Mouse (Mus musculus) cerebral cortex, adult 2 months (tissue): ENCODE measurements around the gene Dusp27.

Experiments
- WGBS: fragments of 180-500 bp; shearing (Covaris S2); methylation state at CpG from one replicate; pipeline ENCODE4 v1.1.7; 2018; 5-methylcytosine and 5-hydroxymethylcytosine counted together

The Dusp27 gene

DNA sequence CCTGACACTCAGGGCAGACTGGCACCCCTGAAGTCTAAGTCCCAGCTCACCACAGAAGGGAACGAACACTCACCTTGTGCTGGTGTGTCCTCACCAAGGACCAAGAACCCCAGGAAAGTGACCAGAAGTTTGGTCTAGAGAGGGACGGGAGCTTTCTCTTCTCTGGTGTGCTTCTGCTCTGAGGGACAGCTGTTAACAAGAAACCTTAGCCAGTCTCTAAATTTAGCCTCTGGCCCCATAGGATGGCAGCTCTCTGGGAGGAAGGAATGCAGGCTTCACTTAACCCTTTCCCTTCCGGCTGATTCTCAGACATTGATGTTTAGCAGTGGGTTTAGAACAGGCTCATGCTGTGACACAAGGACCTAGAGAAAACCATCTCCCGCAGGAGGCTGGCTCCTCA lies at the start of gene Dusp27:
Dusp27 (minus strand) TSS at position 204 of the 400 bp plus-strand sequence.
- WGBS = 56% methylated on average over 4 of the region's 4 CpGs

GRCm38 (mm10) chr1:166173621-166174020 lies 45.9 kb upstream of the Dusp27 start:
- WGBS = 89% methylated on average over 9 of the region's 9 CpGs

GRCm38 (mm10) chr1:166172992-166173391 lies 45.3 kb upstream of the Dusp27 start:
- 74% methylated on average over 3 of the region's 3 CpGs for WGBS

DNA sequence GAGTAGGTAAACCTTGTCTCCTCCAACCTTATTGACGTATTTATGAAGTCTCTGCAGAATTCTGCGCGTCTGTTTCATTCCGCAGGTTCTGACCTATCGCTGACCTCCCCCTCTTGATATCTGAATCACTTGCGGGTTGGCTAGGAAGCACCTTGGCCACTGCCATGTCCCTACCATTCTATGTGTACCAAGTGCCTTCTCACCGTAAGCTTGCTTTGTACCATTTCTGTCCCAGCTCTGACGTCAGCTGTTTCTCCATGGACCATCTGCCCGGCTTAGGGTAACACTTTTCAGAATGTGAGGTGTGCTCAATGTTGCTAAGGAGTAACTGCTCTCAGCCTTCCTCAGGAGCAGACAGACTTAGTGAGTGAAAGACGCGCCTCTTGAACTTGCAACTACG lies 43.1 kb upstream of the Dusp27 start:
- WGBS = 85% methylated on average over 12 of the region's 12 CpGs

DNA sequence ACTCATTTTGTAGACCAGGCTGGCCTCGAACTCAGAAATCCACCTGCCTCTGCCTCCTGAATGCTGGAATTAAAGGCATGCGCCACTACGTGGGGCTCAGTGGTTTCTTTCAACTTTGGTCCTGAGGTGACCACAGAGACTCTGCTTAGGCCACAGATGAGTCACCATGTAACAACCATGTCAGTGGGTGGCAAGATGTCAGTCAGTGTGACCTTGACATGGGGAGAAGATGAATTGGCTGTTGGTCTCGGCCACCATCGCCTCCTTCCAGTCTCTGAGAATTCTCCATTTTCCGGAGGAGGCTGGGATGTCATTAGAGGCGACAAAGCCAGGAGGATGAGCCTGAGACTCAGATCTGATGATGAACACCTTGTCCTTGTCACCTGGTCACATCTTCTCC lies 42.0 kb upstream of the Dusp27 start:
- 91% methylated on average over 7 of the region's 7 CpGs for WGBS

- 94% methylated on average over 7 of the region's 7 CpGs for WGBS
Measured at GRCm38 (mm10) chr1:166168017-166168416, 40.3 kb upstream of the Dusp27 start.

DNA sequence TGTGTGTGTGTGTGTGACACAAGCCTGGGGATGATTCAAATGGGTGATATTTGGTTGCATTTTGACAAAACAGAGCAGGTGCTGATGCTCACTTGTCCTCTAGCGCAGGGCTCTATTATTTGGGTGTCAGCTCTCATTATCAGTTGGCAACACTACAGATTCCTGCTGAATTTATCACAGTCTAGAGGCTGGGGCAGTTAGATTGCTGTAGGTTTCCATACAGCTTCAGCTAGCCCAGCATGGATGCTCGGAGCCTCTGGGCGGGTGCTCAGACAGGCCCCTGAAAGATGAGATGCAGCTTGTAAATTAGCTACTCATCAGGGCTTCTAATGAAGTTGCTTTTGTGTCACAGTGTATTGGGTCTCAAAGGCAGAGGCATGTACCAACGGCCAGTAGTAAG lies 39.7 kb upstream of the Dusp27 start:
- WGBS = 77% methylated on average over 4 of the region's 4 CpGs

- WGBS = 95% methylated on average over 9 of the region's 9 CpGs
Measured at GRCm38 (mm10) chr1:166165159-166165558, 37.4 kb upstream of the Dusp27 start.

DNA sequence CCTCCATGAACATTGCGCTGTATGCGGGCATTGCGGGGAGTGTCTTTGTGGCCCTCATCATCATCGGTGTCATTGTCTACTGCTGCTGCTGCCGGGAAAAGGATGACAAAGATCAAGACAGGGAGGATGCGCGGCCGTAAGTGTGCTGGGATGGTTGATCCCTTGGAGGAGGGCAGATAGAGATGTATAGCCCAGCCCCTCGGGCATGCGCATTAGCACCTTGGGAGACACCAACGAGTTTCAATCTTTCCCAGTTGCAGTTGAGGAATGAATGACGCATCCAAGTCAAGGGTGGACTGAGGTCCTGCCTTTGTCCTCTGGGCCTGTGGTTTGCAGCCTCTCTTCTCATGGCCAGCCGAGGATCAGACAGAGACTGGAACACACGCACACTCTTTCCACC lies 36.9 kb upstream of the Dusp27 start:
- 95% methylated on average over 14 of the region's 14 CpGs for WGBS

DNA sequence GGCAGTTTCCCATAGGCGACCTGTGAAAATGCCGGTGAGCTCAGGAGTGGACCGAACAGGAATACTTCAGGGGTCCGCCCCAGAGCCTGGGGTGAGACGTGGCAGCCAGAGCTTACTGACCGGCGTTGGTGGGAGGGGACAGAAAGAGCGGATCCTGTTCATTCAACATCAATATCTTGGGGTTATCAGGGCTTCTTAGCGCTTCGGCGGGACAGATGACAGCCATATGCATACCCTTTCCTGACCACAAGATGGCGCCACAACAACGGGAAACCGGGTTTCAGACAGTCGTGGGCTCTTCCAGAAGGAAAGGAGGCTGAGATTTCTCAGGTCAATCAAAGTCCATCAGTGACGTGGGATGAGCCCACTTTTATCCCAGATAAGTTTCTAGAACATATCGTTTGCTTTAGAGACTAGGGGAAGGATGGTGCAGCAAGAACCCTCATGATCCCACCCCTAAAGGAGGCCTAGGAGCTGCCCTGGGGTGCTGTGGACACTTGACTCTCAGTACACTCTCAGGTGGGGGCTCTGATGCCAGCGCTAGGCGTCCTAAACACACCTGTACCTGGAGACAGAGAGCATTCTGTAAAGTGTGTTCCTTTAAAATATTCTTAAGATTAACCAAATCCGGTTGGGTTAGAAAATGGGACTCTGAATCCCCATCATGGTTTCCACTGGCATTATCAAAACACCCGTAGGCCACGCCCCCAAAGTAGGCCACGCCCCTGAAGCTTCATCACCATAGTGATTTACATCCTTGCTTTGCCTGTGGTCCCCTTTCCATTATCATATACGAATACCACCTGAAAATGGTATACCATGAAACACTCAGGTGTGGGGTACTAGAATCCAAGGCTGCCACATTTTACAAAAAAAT lies 33.1 kb upstream of the Dusp27 start:
- 18% methylated on average over 24 of the region's 24 CpGs for WGBS

- WGBS = 45% methylated on average over 5 of the region's 5 CpGs
Measured at GRCm38 (mm10) chr1:166160111-166160510, 32.4 kb upstream of the Dusp27 start.

GRCm38 (mm10) chr1:166158664-166159063 lies 30.9 kb upstream of the Dusp27 start:
- WGBS = 64% methylated on average over 9 of the region's 9 CpGs

GRCm38 (mm10) chr1:166157712-166158111 lies 30.0 kb upstream of the Dusp27 start:
- 78% methylated on average over 12 of the region's 12 CpGs for WGBS

GRCm38 (mm10) chr1:166155113-166155494 lies 27.4 kb upstream of the Dusp27 start:
- 70% methylated on average over 10 of the region's 10 CpGs for WGBS

GRCm38 (mm10) chr1:166154162-166155112 lies 26.7 kb upstream of the Dusp27 start:
- WGBS = 20% methylated on average over 29 of the region's 29 CpGs

DNA sequence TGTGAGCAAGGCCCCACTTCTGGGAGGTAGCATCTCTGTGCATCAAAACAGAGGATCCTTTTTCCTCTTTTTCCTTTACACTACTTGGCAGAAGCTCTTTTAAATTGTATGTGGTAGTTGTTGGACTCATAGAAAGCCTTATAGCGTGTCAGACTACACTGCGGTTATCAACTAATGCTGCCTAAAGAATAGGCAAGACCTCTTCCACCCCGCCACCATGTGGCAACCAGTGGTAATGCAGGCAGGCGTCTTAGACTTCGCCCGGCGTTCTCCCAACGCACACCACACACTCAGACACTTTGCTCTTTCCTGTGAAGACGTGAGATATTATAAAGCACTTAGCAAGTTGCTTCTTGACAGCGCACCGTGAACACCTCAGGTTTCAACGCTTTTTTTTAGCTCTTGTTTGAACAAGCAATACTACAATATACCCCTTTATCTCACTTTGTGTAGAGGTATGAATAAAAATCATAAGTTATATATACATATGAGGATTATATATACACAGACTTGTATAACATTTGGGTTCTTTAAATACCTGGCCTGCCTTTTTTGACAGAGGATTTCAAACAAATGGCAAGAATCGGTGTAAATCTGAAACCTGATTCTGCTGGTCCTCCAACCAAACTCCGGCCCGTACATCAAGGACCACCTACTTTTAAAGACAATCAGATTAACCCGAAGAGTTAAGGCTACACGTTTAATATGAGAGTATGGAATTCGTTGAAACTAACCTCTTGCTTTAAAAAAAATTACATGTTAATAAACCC lies 25.8 kb upstream of the Dusp27 start:
- WGBS = 9% methylated on average over 18 of the region's 18 CpGs

GRCm38 (mm10) chr1:166152034-166152433 lies 24.3 kb upstream of the Dusp27 start:
- 85% methylated on average over 10 of the region's 10 CpGs for WGBS

DNA sequence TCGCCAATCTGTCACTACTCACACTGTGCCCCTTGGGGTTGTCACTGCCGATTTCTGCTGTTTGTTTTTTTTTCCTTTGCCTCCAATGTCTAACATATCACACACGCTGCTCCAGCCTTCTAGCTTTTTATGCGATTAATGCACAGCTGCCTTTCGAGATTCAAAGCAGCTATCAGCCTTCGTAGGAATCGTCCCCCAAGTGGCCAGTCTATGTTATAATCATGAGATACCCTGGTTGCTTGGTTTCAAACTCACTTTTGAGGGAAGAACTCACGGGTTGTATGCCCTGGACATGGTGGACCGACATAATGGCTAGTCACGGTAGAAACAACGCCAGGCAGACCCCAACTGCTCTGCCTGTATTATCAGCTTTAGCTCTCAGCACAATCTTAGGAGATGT lies 23.6 kb upstream of the Dusp27 start:
- 57% methylated on average over 11 of the region's 11 CpGs for WGBS

DNA sequence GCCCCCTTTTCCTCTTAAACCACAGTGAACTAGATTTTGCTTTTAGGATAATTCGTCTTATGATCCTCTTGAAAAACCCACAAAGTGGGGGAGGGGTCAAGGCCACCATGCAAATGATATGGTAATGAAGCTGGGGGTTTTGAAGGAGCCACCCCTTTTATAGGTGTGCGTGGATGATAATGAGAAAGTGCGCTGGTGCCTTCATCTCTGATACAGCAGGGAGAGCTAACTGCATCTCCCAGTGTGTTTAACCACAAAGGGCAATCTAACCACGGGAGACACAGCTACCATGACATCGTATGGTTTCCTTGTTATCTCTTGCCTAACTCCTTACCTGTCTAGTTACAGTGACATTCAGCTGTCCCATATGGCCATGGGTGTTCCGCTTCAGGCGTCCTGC lies 22.3 kb upstream of the Dusp27 start:
- 89% methylated on average over 7 of the region's 7 CpGs for WGBS

- 82% methylated on average over 4 of the region's 4 CpGs for WGBS
Measured at GRCm38 (mm10) chr1:166149441-166149840, 21.7 kb upstream of the Dusp27 start.

- 86% methylated on average over 3 of the region's 3 CpGs for WGBS
Measured at GRCm38 (mm10) chr1:166147657-166148056, 19.9 kb upstream of the Dusp27 start.

DNA sequence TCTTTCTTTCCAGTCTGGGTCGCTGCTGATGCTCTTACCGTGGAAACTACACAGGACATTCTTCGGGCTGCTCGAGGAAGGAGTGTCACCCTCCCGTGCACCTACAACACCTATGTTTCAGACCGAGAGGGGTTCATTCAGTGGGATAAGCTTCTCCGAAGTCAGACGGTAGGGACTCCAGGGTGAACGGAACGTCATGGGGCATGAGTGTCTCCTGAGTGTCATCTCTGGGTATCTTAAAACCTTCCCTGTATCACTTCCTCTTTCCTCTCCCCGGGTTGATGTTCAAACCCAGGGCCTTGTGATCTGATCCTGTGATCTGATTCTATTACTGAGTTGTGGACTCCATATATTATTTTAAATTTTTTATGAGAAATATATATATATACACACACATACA lies 18.9 kb upstream of the Dusp27 start:
- 84% methylated on average over 11 of the region's 11 CpGs for WGBS
